Mouse (Mus musculus): ENCODE measurements around the gene Card9.

DNA sequence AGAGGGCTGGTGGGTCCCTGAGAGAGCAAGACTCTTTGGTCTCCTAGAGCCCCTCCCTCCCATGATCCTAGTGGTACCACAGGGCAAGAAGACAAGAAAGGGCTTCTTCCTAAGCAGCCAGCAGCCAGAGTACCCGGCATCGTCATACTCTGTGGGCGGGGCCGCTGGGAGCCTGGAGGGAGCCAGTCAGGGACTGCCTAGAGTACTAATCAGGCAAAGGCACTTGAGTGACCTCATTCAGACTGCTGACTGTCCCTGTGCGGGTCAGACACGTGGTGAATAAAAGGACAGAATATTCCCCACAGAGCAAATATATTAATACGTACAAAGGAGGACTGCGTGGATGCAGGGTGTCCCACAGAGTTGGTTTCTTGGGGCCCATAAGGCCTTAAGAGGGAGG is 31.3 kb downstream of the Card9 start:
- TF ChIP-seq FLI1 (IDR thresholded peaks at IDR 0.05; ENCODE audit: low read length) (no peak), GATA1 (IDR thresholded peaks at IDR 0.05; ENCODE audit: borderline replicate concordance, low read length) (no peak)
